Mouse (Mus musculus) induced T-regulatory cell, adult 2 months (primary cell): ENCODE measurements at regions not wholly inside any gene's neighbourhood (a gene's known extent, or its start where the extent isn't known, plus 50 kb on each side); places are given as distances from the start of the nearest gene placed in this dataset.

ENCODE experiments used
- DNase-seq: peaks from one replicate; pipeline ENCODE4 v3.0.0-alpha.2; 2012; ENCODE audit warnings: low read depth

DNA sequence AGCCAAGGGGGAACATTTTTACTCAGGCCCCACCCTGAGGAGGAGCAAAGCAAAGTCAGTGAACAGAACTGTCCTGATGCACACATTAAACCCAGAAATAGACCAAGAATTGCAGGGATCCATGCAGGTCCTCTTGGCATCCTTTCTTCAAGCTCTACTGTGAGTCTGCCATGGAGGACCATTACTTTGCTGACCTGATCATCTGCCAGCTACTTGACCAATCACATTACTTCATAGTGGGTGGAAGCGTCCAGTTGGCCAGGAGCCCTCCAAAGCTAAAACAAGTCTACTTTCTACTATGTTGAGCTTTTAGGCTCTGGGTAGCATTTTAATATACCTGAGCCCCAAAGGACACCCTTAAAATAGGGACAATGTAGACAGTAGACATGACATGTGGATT lies 98.6 kb upstream of the Lgalsl start:
- no peak for DNase-seq

- DNase-seq: no peak
Observed at GRCm38 (mm10) chr11:20930045-20930444, 99.2 kb upstream of the Lgalsl start.

- DNase-seq: no peak
Observed at GRCm38 (mm10) chr11:20930573-20930972, 99.7 kb upstream of the Lgalsl start.

DNA sequence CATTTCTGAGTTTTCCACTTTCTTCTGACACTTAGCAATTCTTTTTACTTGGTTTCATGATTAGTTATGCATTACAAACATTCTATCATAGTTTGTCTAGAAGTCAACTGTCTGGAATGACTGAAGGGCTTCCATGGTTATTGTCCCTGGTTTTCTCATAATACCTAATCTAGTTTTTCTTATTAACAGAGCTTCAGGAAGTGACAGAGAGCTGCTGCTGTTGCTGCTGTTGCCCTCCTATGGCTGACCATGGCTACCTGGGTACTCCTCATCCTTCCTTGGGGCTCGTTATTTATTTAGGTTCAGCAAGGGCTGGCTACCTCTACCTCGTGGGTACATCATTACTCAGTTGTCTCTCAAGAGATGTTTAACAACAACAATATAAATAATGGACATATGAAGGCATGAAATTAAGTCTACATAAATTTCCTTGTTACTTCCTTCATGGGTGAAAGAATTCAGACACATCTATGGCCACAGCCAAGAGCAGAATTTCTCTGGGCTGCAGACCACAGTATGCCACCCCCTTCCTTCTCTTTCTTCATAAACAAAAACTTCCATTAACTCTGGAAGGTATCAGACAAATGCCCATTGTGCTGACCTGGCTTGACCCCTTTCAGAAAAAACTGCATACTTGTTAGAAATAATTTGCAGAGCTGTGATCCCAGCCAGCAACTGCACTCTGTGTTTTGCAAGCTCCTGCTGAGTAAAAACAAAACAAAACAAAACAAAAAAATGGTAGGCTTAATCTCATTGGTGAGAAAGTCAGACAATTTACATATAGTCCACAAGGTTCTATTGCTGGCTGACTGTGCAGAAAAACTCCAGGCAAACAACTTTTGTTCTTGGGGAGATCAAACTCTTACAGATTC lies 103.6 kb upstream of the Lgalsl start:
- peak; percentile 24 for DNase-seq

GRCm38 (mm10) chr11:20935063-20935370 lies 104.2 kb upstream of the Lgalsl start:
- DNase-seq: no peak

DNA sequence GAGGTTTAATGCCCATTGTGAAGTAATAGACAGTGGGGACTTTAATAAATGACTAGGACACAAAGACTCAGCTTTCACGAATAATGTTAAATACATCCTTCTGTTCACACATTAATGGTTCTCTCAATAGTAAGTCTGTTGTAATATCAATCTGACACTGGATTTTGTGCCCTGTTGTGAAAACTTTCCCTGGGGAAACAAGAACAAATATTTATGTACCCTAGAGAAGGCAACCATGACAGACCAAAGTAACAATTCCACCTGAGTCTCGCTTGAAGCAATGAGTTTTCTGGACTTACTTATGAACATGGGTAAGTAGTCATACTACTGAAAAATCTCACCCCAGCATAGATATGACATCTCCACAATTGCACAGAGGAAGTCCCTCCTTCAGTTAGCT lies 105.1 kb upstream of the Lgalsl start:
- DNase-seq: no peak

GRCm38 (mm10) chr11:20936996-20937395 lies 106.1 kb upstream of the Lgalsl start:
- DNase-seq: peak; percentile 10

GRCm38 (mm10) chr11:20937942-20938341 lies 107.1 kb upstream of the Lgalsl start:
- no peak for DNase-seq

DNA sequence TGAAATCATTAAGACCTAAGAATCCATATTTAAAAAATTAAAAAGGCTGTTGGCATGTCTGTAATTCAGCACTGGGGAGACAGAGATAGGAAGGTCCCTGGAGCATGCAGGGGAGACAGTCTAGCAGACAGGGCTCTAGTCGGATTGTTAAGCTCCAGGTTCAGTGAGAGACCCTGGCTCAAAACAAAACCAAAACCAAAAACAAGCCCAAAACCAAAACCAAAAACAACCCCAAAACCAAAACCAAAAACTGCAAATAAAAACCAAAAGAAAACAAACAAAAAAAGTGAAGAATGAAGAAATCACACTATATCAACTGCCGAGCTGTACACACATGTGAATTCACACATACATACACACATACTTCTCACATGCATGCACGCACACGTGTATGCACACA lies 108.8 kb upstream of the Lgalsl start:
- peak; percentile 68 for DNase-seq

DNA sequence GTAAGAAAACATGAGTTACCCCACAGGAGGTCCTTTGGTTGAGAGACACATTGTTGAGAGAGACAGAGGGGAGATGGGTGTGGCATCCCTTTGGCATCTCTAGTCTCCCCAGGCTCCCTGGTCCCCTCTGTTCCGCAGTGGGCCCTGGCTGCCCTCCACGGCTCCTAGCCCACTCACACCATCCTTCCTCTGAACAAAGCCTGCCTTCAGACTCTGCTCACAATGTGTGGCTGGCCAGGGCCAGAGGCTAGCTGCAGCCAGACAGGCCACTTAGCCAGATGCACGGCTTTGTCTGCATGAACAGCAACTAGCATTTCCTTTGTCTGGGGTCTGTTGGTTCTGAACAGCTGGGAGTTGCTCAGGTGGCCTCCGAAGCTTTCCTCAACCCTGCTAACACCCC lies 110.7 kb upstream of the Lgalsl start:
- no peak for DNase-seq

GRCm38 (mm10) chr11:20955561-20955960 lies 124.7 kb upstream of the Lgalsl start:
- no peak for DNase-seq

GRCm38 (mm10) chr11:20957766-20958165 lies 126.9 kb upstream of the Lgalsl start:
- no peak for DNase-seq

GRCm38 (mm10) chr11:20958233-20958632 lies 127.4 kb upstream of the Lgalsl start:
- no peak for DNase-seq

DNA sequence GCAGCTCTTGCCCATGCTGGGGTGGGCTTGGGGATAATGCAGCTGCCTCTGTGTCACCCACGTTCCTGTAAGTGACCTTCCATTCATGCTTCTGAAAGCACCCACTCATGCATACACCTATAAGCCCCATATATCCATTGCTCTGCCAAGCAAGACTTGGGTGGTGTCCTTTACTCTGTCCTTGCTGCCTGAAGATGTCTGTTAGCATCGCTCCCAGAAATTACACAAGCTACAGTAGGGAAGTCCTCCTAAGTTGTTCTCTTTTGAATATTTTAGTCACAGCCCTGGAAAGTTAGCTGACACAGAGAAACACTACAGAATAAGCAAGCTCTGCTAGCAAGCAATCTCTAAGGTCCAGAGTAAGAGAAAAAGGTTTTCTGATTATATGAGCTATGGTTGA lies 129.2 kb upstream of the Lgalsl start:
- DNase-seq: no peak

GRCm38 (mm10) chr11:20960750-20961149 lies 129.9 kb upstream of the Lgalsl start:
- no peak for DNase-seq

DNA sequence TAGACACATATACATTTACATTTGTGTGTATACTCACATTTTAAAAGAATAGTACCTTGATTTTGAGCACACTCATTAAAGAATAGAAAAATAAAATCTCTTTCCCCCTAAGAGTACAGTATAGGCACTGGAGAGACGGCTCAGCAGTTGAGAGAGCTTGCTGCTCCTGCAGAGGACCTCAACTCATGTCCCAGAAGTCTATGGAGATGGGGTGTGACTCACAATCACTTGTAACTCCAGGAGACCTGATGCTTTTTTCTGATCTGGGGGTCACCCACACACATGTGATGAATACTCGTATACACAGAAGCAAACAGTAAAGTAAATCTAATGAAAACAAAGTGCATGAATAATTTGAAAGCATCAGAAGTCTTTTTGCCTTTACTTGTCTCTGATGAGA lies 129.5 kb upstream of the Peli1 start:
- DNase-seq: no peak

- DNase-seq: no peak
Observed at GRCm38 (mm10) chr11:20965575-20966239, 125.4 kb upstream of the Peli1 start.

DNA sequence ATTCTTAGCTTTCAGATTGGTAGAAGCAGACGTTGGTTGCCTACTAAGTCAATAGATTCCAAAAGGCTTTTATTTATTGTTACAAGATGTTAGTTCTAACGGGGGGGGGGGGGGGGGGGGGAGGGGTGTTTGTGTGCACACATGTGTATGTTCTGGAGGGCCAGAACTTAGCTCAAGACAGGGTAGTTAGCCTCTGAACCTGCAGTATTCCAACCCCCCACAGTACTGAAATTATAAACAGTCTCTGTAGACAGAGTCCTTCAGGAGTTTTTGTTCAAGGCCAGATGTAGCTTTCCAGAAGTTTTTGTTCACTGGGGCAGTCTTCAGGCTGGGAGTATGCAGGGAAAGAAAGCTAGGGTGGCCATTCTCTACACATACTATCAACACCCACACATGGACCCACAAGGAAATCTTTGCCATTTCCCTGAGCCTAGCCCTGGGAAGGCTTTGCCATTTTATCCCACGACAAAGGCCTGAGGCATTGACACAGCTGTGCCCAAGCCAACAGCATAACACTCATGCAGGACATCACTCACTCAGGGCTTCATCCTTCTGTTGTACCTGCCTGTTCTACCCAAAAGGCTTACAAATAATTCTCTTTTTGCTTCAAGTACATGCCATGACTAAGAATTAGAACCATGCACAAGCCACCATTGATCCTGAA lies 123.6 kb upstream of the Peli1 start:
- no peak for DNase-seq

GRCm38 (mm10) chr11:20968341-20968740 lies 122.8 kb upstream of the Peli1 start:
- no peak for DNase-seq

- no peak for DNase-seq
Observed at GRCm38 (mm10) chr11:20973141-20973540, 118.0 kb upstream of the Peli1 start.

DNA sequence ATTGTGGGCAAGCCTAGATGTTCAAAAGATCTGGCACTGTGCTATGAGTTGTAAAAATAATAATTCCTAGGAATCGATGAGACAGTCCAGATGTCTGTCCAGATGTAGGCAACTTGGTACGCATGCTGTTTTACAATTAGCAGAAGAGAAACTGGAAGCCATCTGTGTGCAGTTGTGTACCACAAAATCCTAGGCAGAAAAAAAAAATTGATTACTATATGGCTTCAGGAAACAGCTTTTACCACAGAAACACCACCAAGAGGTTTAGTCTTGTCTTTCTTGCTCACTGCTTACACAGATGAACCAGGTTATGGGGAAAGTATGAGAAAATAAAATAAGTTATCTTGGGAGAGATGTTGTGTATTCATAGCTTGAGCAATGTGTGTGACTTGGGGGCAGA lies 109.5 kb upstream of the Peli1 start:
- no peak for DNase-seq

DNA sequence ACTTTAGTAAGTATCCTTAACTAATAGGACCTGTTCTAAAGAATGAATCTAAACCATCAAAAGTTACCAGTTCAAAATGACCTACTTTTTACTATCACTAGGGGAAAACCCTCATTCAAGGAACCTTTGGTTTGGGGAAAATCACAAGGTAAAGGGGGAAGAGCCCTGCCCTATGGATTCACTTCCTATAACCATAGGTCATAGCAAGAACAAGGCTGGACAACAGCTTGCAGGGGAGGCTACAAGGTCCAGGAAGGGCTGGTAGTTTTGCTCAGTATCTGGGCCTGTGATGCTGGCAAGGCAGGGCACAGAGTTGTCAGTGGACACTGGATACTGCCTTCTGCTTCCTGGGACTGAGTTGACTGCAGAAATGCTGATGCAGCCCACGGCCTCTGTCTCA lies 109.1 kb upstream of the Peli1 start:
- no peak for DNase-seq

- DNase-seq: no peak
Observed at GRCm38 (mm10) chr11:20982500-20982899, 108.6 kb upstream of the Peli1 start.
